Mouse (Mus musculus): ENCODE results near the gene Wrap73. TPM values are rescaled to one million over a fixed set of nuclear protein-coding genes. Genes with fewer than 3 reads are reported as not detected.

The Wrap73 gene
- polyA plus RNA-seq, 1 experiment from 2014 or later: 17.3 TPM

GRCm38 (mm10) chr4:154207261-154207660 lies 65.1 kb downstream of the Wrap73 start:
- no peak for TF ChIP-seq EP300 (optimal IDR thresholded peaks at IDR 0.05)
- peak; percentile 99 for TF ChIP-seq CTCF (IDR thresholded peaks at IDR 0.05; ENCODE audit: low read depth)
- peak; percentile 67 for DNase-seq (ENCODE audit: low spot score)
- Histone ChIP-seq H3K4me3 (ENCODE audit: low read depth, low read length) (no peak overlapping the region), H3K9ac (ENCODE audit: low read length) (no peak overlapping the region), H3K9me3 (ENCODE audit: control insufficient read depth, low read length) (no peaks in the 10 kb centered on the region), H3K4me1 (replicated peaks; ENCODE audit: control insufficient read depth, insufficient read depth) (no peaks in the 10 kb centered on the region), H3K4me2 (replicated peaks; ENCODE audit: low read depth) (no peak overlapping the region), H3K27me3 (ENCODE audit: control insufficient read depth, insufficient read depth, low read length) (no peaks in the 10 kb centered on the region), H3K36me3 (ENCODE audit: control insufficient read depth, insufficient read depth, low read length) (no peaks in the 10 kb centered on the region), H3K27ac (replicated peaks) (no peak overlapping the region)
- 15% methylated on average over 5 of the region's 5 CpGs for WGBS
- peak; percentile 48; the same call in 1 of the 2 replicates for ATAC-seq (ENCODE audit: low FRiP score, low TSS enrichment)

GRCm38 (mm10) chr4:154209054-154209453 lies 66.9 kb downstream of the Wrap73 start:
- TF ChIP-seq EP300 (optimal IDR thresholded peaks at IDR 0.05) (no peak), CTCF (IDR thresholded peaks at IDR 0.05; ENCODE audit: low read depth) (no peak)
- Histone ChIP-seq H3K9me3 (ENCODE audit: control insufficient read depth, low read length) (no peaks in the 10 kb centered on the region), H3K4me2 (replicated peaks; ENCODE audit: low read depth) (no peak overlapping the region), H3K36me3 (ENCODE audit: control insufficient read depth, insufficient read depth, low read length) (no peaks in the 10 kb centered on the region), H3K27ac (replicated peaks) (peak overlapping the region; percentile 53; the same call in 1 of the 2 replicates), H3K4me3 (ENCODE audit: low read depth, low read length) (no peak overlapping the region), H3K4me1 (replicated peaks; ENCODE audit: control insufficient read depth, insufficient read depth) (no peaks in the 10 kb centered on the region), H3K27me3 (ENCODE audit: control insufficient read depth, insufficient read depth, low read length) (no peaks in the 10 kb centered on the region), H3K9ac (ENCODE audit: low read length) (no peak overlapping the region)
- WGBS: 66% methylated on average over 6 of the region's 6 CpGs
- ATAC-seq (ENCODE audit: low FRiP score, low TSS enrichment) (peak; percentile 24; the same call in 1 of the 2 replicates), DNase-seq (ENCODE audit: low spot score) (no peak)

- Histone ChIP-seq H3K36me3 (ENCODE audit: control insufficient read depth, insufficient read depth, low read length) (no peaks in the 10 kb centered on the region), H3K27me3 (ENCODE audit: control insufficient read depth, insufficient read depth, low read length) (no peaks in the 10 kb centered on the region), H3K9ac (ENCODE audit: low read length) (no peak overlapping the region), H3K4me2 (replicated peaks; ENCODE audit: low read depth) (no peak overlapping the region), H3K4me1 (replicated peaks; ENCODE audit: control insufficient read depth, insufficient read depth) (peaks cover 4% of the 10 kb centered on the region; the same call in 1 of the 2 replicates), H3K27ac (replicated peaks) (peak overlapping the region; percentile 18; the same call in 1 of the 2 replicates), H3K9me3 (ENCODE audit: control insufficient read depth, low read length) (no peaks in the 10 kb centered on the region), H3K4me3 (ENCODE audit: low read depth, low read length) (no peak overlapping the region)
- WGBS: 25% methylated on average over 3 of the region's 3 CpGs
- ATAC-seq (ENCODE audit: low FRiP score, low TSS enrichment) (no peak), DNase-seq (ENCODE audit: low spot score) (no peak)
- no peak for TF ChIP-seq CTCF (IDR thresholded peaks at IDR 0.05; ENCODE audit: low read depth)
- TF ChIP-seq EP300 (optimal IDR thresholded peaks at IDR 0.05): no peak
These were observed 67.7 kb downstream of the Wrap73 start for GRCm38 (mm10) chr4:154209825-154210224.

DNA sequence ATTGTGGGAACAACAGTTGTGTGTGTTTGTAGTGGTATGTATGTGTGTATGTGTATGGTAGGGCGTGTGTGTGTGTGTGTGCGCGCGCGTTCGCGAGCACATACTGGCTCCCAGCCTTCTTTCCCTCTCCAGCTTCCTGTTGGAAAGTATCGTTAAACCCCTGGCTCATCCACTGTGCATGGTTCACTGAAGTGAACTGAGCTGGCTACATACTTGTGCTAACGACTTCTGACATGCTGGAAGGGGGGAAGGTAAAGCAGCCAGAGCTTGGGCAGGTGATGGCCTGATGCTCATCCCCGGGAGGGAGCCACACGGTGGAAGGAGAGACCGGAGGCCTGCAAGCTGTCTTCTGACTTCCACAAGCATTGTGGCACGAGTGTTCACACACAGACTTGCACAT lies 69.3 kb downstream of the Wrap73 start:
- no peak for ATAC-seq (ENCODE audit: low FRiP score, low TSS enrichment)
- H3K4me1 ChIP-seq (replicated peaks; ENCODE audit: control insufficient read depth, insufficient read depth): peaks cover 4% of the 10 kb centered on the region; the same call in 1 of the 2 replicates
- H3K27ac ChIP-seq (replicated peaks): no peak overlapping the region

GRCm38 (mm10) chr4:154213586-154213985 lies 71.4 kb downstream of the Wrap73 start:
- Histone ChIP-seq H3K27ac (replicated peaks) (peak overlapping the region; percentile 65), H3K27me3 (ENCODE audit: control insufficient read depth, insufficient read depth, low read length) (no peaks in the 10 kb centered on the region), H3K9me3 (ENCODE audit: control insufficient read depth, low read length) (no peaks in the 10 kb centered on the region), H3K4me1 (replicated peaks; ENCODE audit: control insufficient read depth, insufficient read depth) (peaks cover 4% of the 10 kb centered on the region; the same call in 1 of the 2 replicates), H3K36me3 (ENCODE audit: control insufficient read depth, insufficient read depth, low read length) (no peaks in the 10 kb centered on the region), H3K9ac (ENCODE audit: low read length) (no peak overlapping the region), H3K4me2 (replicated peaks; ENCODE audit: low read depth) (no peak overlapping the region), H3K4me3 (ENCODE audit: low read depth, low read length) (no peak overlapping the region)
- 30% methylated on average over 7 of the region's 7 CpGs for WGBS
- DNase-seq (ENCODE audit: low spot score) (peak; percentile 46), ATAC-seq (ENCODE audit: low FRiP score, low TSS enrichment) (peak; percentile 40; the same call in 1 of the 2 replicates)
- TF ChIP-seq EP300 (optimal IDR thresholded peaks at IDR 0.05) (no peak), CTCF (IDR thresholded peaks at IDR 0.05; ENCODE audit: low read depth) (no peak)

More for the DNA sequence above, 69.3 kb downstream of the Wrap73 start:
- Histone ChIP-seq H3K9me3 (ENCODE audit: control insufficient read depth, low read length) (no peaks in the 10 kb centered on the region), H3K4me3 (ENCODE audit: low read depth, low read length) (no peak overlapping the region), H3K4me2 (replicated peaks; ENCODE audit: low read depth) (no peak overlapping the region), H3K27me3 (ENCODE audit: control insufficient read depth, insufficient read depth, low read length) (no peaks in the 10 kb centered on the region), H3K36me3 (ENCODE audit: control insufficient read depth, insufficient read depth, low read length) (no peaks in the 10 kb centered on the region), H3K9ac (ENCODE audit: low read length) (no peak overlapping the region)
- DNase-seq (ENCODE audit: low spot score): no peak
- 77% methylated on average over 13 of the region's 13 CpGs for WGBS
- TF ChIP-seq EP300 (optimal IDR thresholded peaks at IDR 0.05) (no peak), CTCF (IDR thresholded peaks at IDR 0.05; ENCODE audit: low read depth) (no peak)

DNA sequence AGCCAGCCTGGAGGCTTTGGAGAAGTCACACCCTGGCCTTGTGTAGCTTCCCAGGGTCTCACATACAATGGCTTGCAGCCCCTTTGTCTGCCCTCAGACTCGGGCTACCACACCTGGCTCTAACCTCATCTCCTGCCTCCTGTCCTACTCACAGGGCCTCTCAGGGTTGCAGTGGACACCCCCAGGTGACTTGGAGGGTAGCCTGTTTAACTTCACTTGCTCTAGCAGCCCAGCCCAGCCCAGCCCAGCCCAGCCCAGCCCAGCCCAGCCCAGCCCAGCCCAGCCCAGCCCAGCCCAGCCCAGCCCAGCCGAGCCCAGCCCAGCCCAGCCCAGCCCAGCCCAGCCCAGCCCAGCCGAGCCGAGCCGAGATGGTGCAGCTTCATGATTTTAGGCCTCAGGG lies 71.9 kb downstream of the Wrap73 start:
- Histone ChIP-seq H3K9me3 (ENCODE audit: control insufficient read depth, low read length) (no peaks in the 10 kb centered on the region), H3K4me3 (ENCODE audit: low read depth, low read length) (no peak overlapping the region), H3K4me1 (replicated peaks; ENCODE audit: control insufficient read depth, insufficient read depth) (peaks cover 4% of the 10 kb centered on the region; the same call in 1 of the 2 replicates), H3K27ac (replicated peaks) (peak overlapping the region; percentile 65), H3K27me3 (ENCODE audit: control insufficient read depth, insufficient read depth, low read length) (no peaks in the 10 kb centered on the region), H3K9ac (ENCODE audit: low read length) (no peak overlapping the region), H3K36me3 (ENCODE audit: control insufficient read depth, insufficient read depth, low read length) (no peaks in the 10 kb centered on the region), H3K4me2 (replicated peaks; ENCODE audit: low read depth) (no peak overlapping the region)
- TF ChIP-seq EP300 (optimal IDR thresholded peaks at IDR 0.05) (no peak), CTCF (IDR thresholded peaks at IDR 0.05; ENCODE audit: low read depth) (no peak)
- 9% methylated on average over 5 of the region's 5 CpGs for WGBS
- ATAC-seq (ENCODE audit: low FRiP score, low TSS enrichment) (peak; percentile 60), DNase-seq (ENCODE audit: low spot score) (no peak)

Other genes with a start within 250 kb of the Wrap73 start
- 50.0 and 51.8 TPM in 2 replicates for gene A430005L14Rik, start 185.1 kb upstream of the Wrap73 start, polyA plus RNA-seq (2015; fragmentation: Nextera tagmentation; extraction: Ambion mirVana)
- 5.8 and 6.0 TPM in 2 replicates for gene Dffb, start 167.2 kb upstream of the Wrap73 start, polyA plus RNA-seq (2015; fragmentation: Nextera tagmentation; extraction: Ambion mirVana)
- 4.6 and 4.9 TPM in 2 replicates for gene Cep104, start 167.2 kb upstream of the Wrap73 start, polyA plus RNA-seq (2015; fragmentation: Nextera tagmentation; extraction: Ambion mirVana)
- gene Lrrc47, start 130.6 kb upstream of the Wrap73 start, polyA plus RNA-seq (2015; fragmentation: Nextera tagmentation; extraction: Ambion mirVana): 10.6 and 12.5 TPM in 2 replicates
- gene Smim1, start 116.1 kb upstream of the Wrap73 start, polyA plus RNA-seq (2015; fragmentation: Nextera tagmentation; extraction: Ambion mirVana): 29.8 and 31.2 TPM in 2 replicates
- gene Ccdc27, start 99.7 kb upstream of the Wrap73 start, polyA plus RNA-seq (2015; fragmentation: Nextera tagmentation; extraction: Ambion mirVana): 0.07 TPM in 1 of 2 replicates, not detected in the other
- 1.0 and 1.3 TPM in 2 replicates for gene Trp73, start 2.2 kb upstream of the Wrap73 start, polyA plus RNA-seq (2015; fragmentation: Nextera tagmentation; extraction: Ambion mirVana)
- 165 and 170 TPM in 2 replicates for gene Tprgl, start 18.3 kb downstream of the Wrap73 start, polyA plus RNA-seq (2015; fragmentation: Nextera tagmentation; extraction: Ambion mirVana)
- gene Megf6, start 28.4 kb downstream of the Wrap73 start, polyA plus RNA-seq (2015; fragmentation: Nextera tagmentation; extraction: Ambion mirVana): 10.2 and 10.8 TPM in 2 replicates
- gene Arhgef16, start 159.3 kb downstream of the Wrap73 start, polyA plus RNA-seq (2015; fragmentation: Nextera tagmentation; extraction: Ambion mirVana): 38.5 and 41.2 TPM in 2 replicates
- not detected in 2 replicates for gene B230104I21Rik, start 193.8 kb downstream of the Wrap73 start, polyA plus RNA-seq (2015; fragmentation: Nextera tagmentation; extraction: Ambion mirVana)